Mouse (Mus musculus) mouse trophoblast stem cell (cell line): ENCODE measurements around the gene Aldh4a1.

Experiments
- in situ Hi-C, 2 experiments: fragments of 300-500 bp; cut with MseI, MboI; formaldehyde crosslinking; loops; 2 replicates in 1 of 2; 3 replicates in 1 of 2; pipeline ENCODE4 v1.15.1; 2025

The Aldh4a1 gene

GRCm38 (mm10) chr4:139622373-139623282, at the start of gene Aldh4a1:
TSS of gene Aldh4a1 (plus strand) at chr4:139622866.
- in situ Hi-C loops, result loop anchor here in 1 of 2 experiments (10.0 kb wide), 1 partner anchor 128 kb away; no protein-coding TSS in a partner anchor

- in situ Hi-C loops, result no loop called here
Measured at GRCm38 (mm10) chr4:139572928-139573512, 49.6 kb upstream of the Aldh4a1 start.

GRCm38 (mm10) chr4:139574156-139574798, 48.4 kb upstream of the Aldh4a1 start:
- in situ Hi-C loops, result no loop called here

GRCm38 (mm10) chr4:139574799-139575672, 47.6 kb upstream of the Aldh4a1 start:
- in situ Hi-C loops, result no loop called here

GRCm38 (mm10) chr4:139575673-139576003, 47.0 kb upstream of the Aldh4a1 start:
- in situ Hi-C loops, result no loop called here

GRCm38 (mm10) chr4:139576251-139576880, 46.3 kb upstream of the Aldh4a1 start:
- in situ Hi-C loops, result no loop called here

- in situ Hi-C loops, result no loop called here
Measured at GRCm38 (mm10) chr4:139577006-139577405, 45.7 kb upstream of the Aldh4a1 start.

GRCm38 (mm10) chr4:139578389-139578788, 44.3 kb upstream of the Aldh4a1 start:
- in situ Hi-C loops, result no loop called here

GRCm38 (mm10) chr4:139579003-139579402, 43.7 kb upstream of the Aldh4a1 start:
- in situ Hi-C loops, result no loop called here

GRCm38 (mm10) chr4:139579466-139579865, 43.2 kb upstream of the Aldh4a1 start:
- in situ Hi-C loops, result no loop called here

- in situ Hi-C loops, result no loop called here
Measured at GRCm38 (mm10) chr4:139580663-139581336, 41.9 kb upstream of the Aldh4a1 start.

- in situ Hi-C loops, result no loop called here
Measured at GRCm38 (mm10) chr4:139581427-139582051, 41.1 kb upstream of the Aldh4a1 start.

- in situ Hi-C loops, result no loop called here
Measured at GRCm38 (mm10) chr4:139582346-139582745, 40.3 kb upstream of the Aldh4a1 start.

GRCm38 (mm10) chr4:139582903-139583302, 39.8 kb upstream of the Aldh4a1 start:
- in situ Hi-C loops, result no loop called here

GRCm38 (mm10) chr4:139583629-139584245, 38.9 kb upstream of the Aldh4a1 start:
- in situ Hi-C loops, result no loop called here

GRCm38 (mm10) chr4:139584704-139585103, 38.0 kb upstream of the Aldh4a1 start:
- in situ Hi-C loops, result no loop called here

GRCm38 (mm10) chr4:139585713-139586112, 37.0 kb upstream of the Aldh4a1 start:
- in situ Hi-C loops, result no loop called here

GRCm38 (mm10) chr4:139587370-139587769, 35.3 kb upstream of the Aldh4a1 start:
- in situ Hi-C loops, result no loop called here

GRCm38 (mm10) chr4:139587773-139588172, 34.9 kb upstream of the Aldh4a1 start:
- in situ Hi-C loops, result no loop called here
